Mouse (Mus musculus): Measurements from ENCODE around the gene Shisa9. TPM values are rescaled to one million over a fixed set of nuclear protein-coding genes. Genes with fewer than 3 reads are reported as not detected.
A peak's percentile ranks its signal among the peaks of the same experiment; 100 is the strongest.
"Not testable (repeated sequence)": the region's sequence is repeated elsewhere in the genome, so short reads cannot be mapped to it uniquely, and the experiment has no call there.

Shisa9 gene
- polyA plus RNA-seq (2015; fragmentation: Nextera tagmentation; extraction: Ambion mirVana), result 6.6 and 7.2 TPM in 2 replicates

GRCm38 (mm10) chr16:11983616-11984270 is at the start of gene Shisa9:
Shisa9 (plus strand) TSS chr16:11984113.
- Histone ChIP-seq H3K36me3 (ENCODE audit: control insufficient read depth, insufficient read depth) (no peaks in the 10 kb centered on the region), H3K9ac (replicated peaks; ENCODE audit: low read depth, low read length) (peak within 1 kb of the TSS; percentile 63), H3K27me3 (replicated peaks; ENCODE audit: control insufficient read depth, insufficient read depth, low read length) (peaks cover 3% of the 10 kb centered on the region), H3K4me2 (ENCODE audit: low read length) (peak within 1 kb of the TSS; percentile 91), H3K27ac (ENCODE audit: low read length) (0 out of 2 replicates have a peak within 1 kb of the TSS, but pooled peaks have one; percentile 16), H3K4me3 (replicated peaks; ENCODE audit: low read length) (peak within 1 kb of the TSS; percentile 63), H3K4me1 (replicated peaks; ENCODE audit: control insufficient read depth, insufficient read depth, low read length) (peaks cover 28% of the 10 kb centered on the region), H3K9me3 (ENCODE audit: control insufficient read depth, low read length) (no peaks in the 10 kb centered on the region)
- peak; percentile 61 for ATAC-seq
- WGBS, result under 1% methylated on average over 40 of the region's 42 CpGs

- ATAC-seq, result no peak
- H3K27me3 ChIP-seq (replicated peaks; ENCODE audit: control insufficient read depth, insufficient read depth, low read length), result no peaks in the 10 kb centered on the region
- H3K27ac ChIP-seq (ENCODE audit: low read length), result no peak overlapping the region
Observed at GRCm38 (mm10) chr16:11940477-11940876, 43.4 kb upstream of the Shisa9 start.

GRCm38 (mm10) chr16:11960691-11961090 is 23.2 kb upstream of the Shisa9 start:
- Histone ChIP-seq H3K4me3 (replicated peaks; ENCODE audit: low read length) (no peak overlapping the region), H3K36me3 (ENCODE audit: control insufficient read depth, insufficient read depth) (no peaks in the 10 kb centered on the region), H3K27me3 (replicated peaks; ENCODE audit: control insufficient read depth, insufficient read depth, low read length) (no peaks in the 10 kb centered on the region), H3K9me3 (ENCODE audit: control insufficient read depth, low read length) (no peaks in the 10 kb centered on the region), H3K27ac (ENCODE audit: low read length) (no peak overlapping the region), H3K4me2 (ENCODE audit: low read length) (no peak overlapping the region), H3K9ac (replicated peaks; ENCODE audit: low read depth, low read length) (no peak overlapping the region), H3K4me1 (replicated peaks; ENCODE audit: control insufficient read depth, insufficient read depth, low read length) (no peaks in the 10 kb centered on the region; the same call in 1 of the 2 replicates)
- no peak for ATAC-seq
- WGBS, result 76% methylated on average over 1 of the region's 1 CpGs

More at GRCm38 (mm10) chr16:11940477-11940876, 43.4 kb upstream of the Shisa9 start:
- no peak overlapping the region for H3K9ac ChIP-seq (replicated peaks; ENCODE audit: low read depth, low read length)
- no peak overlapping the region for H3K4me2 ChIP-seq (ENCODE audit: low read length)
- no peak overlapping the region for H3K4me3 ChIP-seq (replicated peaks; ENCODE audit: low read length)
- H3K36me3 ChIP-seq (ENCODE audit: control insufficient read depth, insufficient read depth), result no peaks in the 10 kb centered on the region
- no peaks in the 10 kb centered on the region for H3K9me3 ChIP-seq (ENCODE audit: control insufficient read depth, low read length)
- H3K4me1 ChIP-seq (replicated peaks; ENCODE audit: control insufficient read depth, insufficient read depth, low read length), result no peaks in the 10 kb centered on the region

GRCm38 (mm10) chr16:11966041-11966440 is 17.9 kb upstream of the Shisa9 start:
- H3K9ac ChIP-seq (replicated peaks; ENCODE audit: low read depth, low read length), result no peak overlapping the region
- no peak for ATAC-seq
- 93% methylated on average over 8 of the region's 8 CpGs for WGBS
- H3K4me3 ChIP-seq (replicated peaks; ENCODE audit: low read length), result no peak overlapping the region
- no peaks in the 10 kb centered on the region for H3K9me3 ChIP-seq (ENCODE audit: control insufficient read depth, low read length)
- no peak overlapping the region for H3K27ac ChIP-seq (ENCODE audit: low read length)
- no peaks in the 10 kb centered on the region for H3K27me3 ChIP-seq (replicated peaks; ENCODE audit: control insufficient read depth, insufficient read depth, low read length)
- H3K4me1 ChIP-seq (replicated peaks; ENCODE audit: control insufficient read depth, insufficient read depth, low read length), result no peaks in the 10 kb centered on the region; the same call in 1 of the 2 replicates
- H3K4me2 ChIP-seq (ENCODE audit: low read length), result no peak overlapping the region
- H3K36me3 ChIP-seq (ENCODE audit: control insufficient read depth, insufficient read depth), result no peaks in the 10 kb centered on the region

GRCm38 (mm10) chr16:11966810-11967209 is 17.1 kb upstream of the Shisa9 start:
- H3K4me2 ChIP-seq (ENCODE audit: low read length); H3K9me3 ChIP-seq (ENCODE audit: control insufficient read depth, low read length); H3K9ac ChIP-seq (replicated peaks; ENCODE audit: low read depth, low read length); H3K4me1 ChIP-seq (replicated peaks; ENCODE audit: control insufficient read depth, insufficient read depth, low read length); H3K36me3 ChIP-seq (ENCODE audit: control insufficient read depth, insufficient read depth); H3K4me3 ChIP-seq (replicated peaks; ENCODE audit: low read length); ATAC-seq; H3K27me3 ChIP-seq (replicated peaks; ENCODE audit: control insufficient read depth, insufficient read depth, low read length); H3K27ac ChIP-seq (ENCODE audit: low read length): not testable (repeated sequence)
- 88% methylated on average over 2 of the region's 5 CpGs for WGBS

GRCm38 (mm10) chr16:11967579-11967978 is 16.3 kb upstream of the Shisa9 start:
- no peak overlapping the region for H3K4me2 ChIP-seq (ENCODE audit: low read length)
- no peaks in the 10 kb centered on the region for H3K9me3 ChIP-seq (ENCODE audit: control insufficient read depth, low read length)
- H3K4me3 ChIP-seq (replicated peaks; ENCODE audit: low read length), result no peak overlapping the region
- no peak for ATAC-seq
- H3K9ac ChIP-seq (replicated peaks; ENCODE audit: low read depth, low read length), result no peak overlapping the region
- H3K27ac ChIP-seq (ENCODE audit: low read length), result no peak overlapping the region
- no peaks in the 10 kb centered on the region for H3K27me3 ChIP-seq (replicated peaks; ENCODE audit: control insufficient read depth, insufficient read depth, low read length)
- WGBS, result 64% methylated on average over 2 of the region's 2 CpGs
- H3K4me1 ChIP-seq (replicated peaks; ENCODE audit: control insufficient read depth, insufficient read depth, low read length), result no peaks in the 10 kb centered on the region
- H3K36me3 ChIP-seq (ENCODE audit: control insufficient read depth, insufficient read depth), result no peaks in the 10 kb centered on the region

GRCm38 (mm10) chr16:11973707-11974106 is 10.2 kb upstream of the Shisa9 start:
- no peak overlapping the region for H3K9ac ChIP-seq (replicated peaks; ENCODE audit: low read depth, low read length)
- H3K36me3 ChIP-seq (ENCODE audit: control insufficient read depth, insufficient read depth), result no peaks in the 10 kb centered on the region
- no peak overlapping the region for H3K4me3 ChIP-seq (replicated peaks; ENCODE audit: low read length)
- H3K4me1 ChIP-seq (replicated peaks; ENCODE audit: control insufficient read depth, insufficient read depth, low read length), result no peaks in the 10 kb centered on the region
- ATAC-seq, result no peak; the same call in 1 of the 2 replicates
- H3K27ac ChIP-seq (ENCODE audit: low read length), result no peak overlapping the region
- no peaks in the 10 kb centered on the region for H3K9me3 ChIP-seq (ENCODE audit: control insufficient read depth, low read length)
- no peaks in the 10 kb centered on the region for H3K27me3 ChIP-seq (replicated peaks; ENCODE audit: control insufficient read depth, insufficient read depth, low read length)
- 34% methylated on average over 4 of the region's 4 CpGs for WGBS
- no peak overlapping the region for H3K4me2 ChIP-seq (ENCODE audit: low read length)

GRCm38 (mm10) chr16:11976737-11977136 is 7.2 kb upstream of the Shisa9 start:
- H3K36me3 ChIP-seq (ENCODE audit: control insufficient read depth, insufficient read depth), result no peaks in the 10 kb centered on the region
- H3K4me1 ChIP-seq (replicated peaks; ENCODE audit: control insufficient read depth, insufficient read depth, low read length), result no peaks in the 10 kb centered on the region
- no peak overlapping the region for H3K4me3 ChIP-seq (replicated peaks; ENCODE audit: low read length)
- no peak overlapping the region for H3K9ac ChIP-seq (replicated peaks; ENCODE audit: low read depth, low read length)
- H3K27me3 ChIP-seq (replicated peaks; ENCODE audit: control insufficient read depth, insufficient read depth, low read length), result no peaks in the 10 kb centered on the region
- H3K4me2 ChIP-seq (ENCODE audit: low read length), result no peak overlapping the region
- H3K27ac ChIP-seq (ENCODE audit: low read length), result no peak overlapping the region
- no peaks in the 10 kb centered on the region for H3K9me3 ChIP-seq (ENCODE audit: control insufficient read depth, low read length)
- 86% methylated on average over 2 of the region's 2 CpGs for WGBS
- no peak for ATAC-seq

GRCm38 (mm10) chr16:11980764-11981163 is 3.1 kb upstream of the Shisa9 start:
- no peak for ATAC-seq
- H3K27me3 ChIP-seq (replicated peaks; ENCODE audit: control insufficient read depth, insufficient read depth, low read length), result peaks cover 3% of the 10 kb centered on the region
- WGBS, result 14% methylated on average over 3 of the region's 3 CpGs
- H3K9ac ChIP-seq (replicated peaks; ENCODE audit: low read depth, low read length), result no peak overlapping the region
- H3K4me1 ChIP-seq (replicated peaks; ENCODE audit: control insufficient read depth, insufficient read depth, low read length), result peaks cover 19% of the 10 kb centered on the region
- H3K36me3 ChIP-seq (ENCODE audit: control insufficient read depth, insufficient read depth), result no peaks in the 10 kb centered on the region
- H3K4me2 ChIP-seq (ENCODE audit: low read length), result no peak overlapping the region
- H3K4me3 ChIP-seq (replicated peaks; ENCODE audit: low read length), result no peak overlapping the region
- no peak overlapping the region for H3K27ac ChIP-seq (ENCODE audit: low read length)
- H3K9me3 ChIP-seq (ENCODE audit: control insufficient read depth, low read length), result no peaks in the 10 kb centered on the region

Measured in forebrain, embryonic 16.5 days (tissue).